Mouse (Mus musculus) myocyte (in vitro differentiated cells): ENCODE measurements around the gene Lrrc20.

Experiments
- POLR2A ChIP-seq: IDR thresholded peaks from one replicate; pipeline ENCODE4 v1.6.1; 2011; ENCODE audit warnings: low read depth, mild to moderate bottlenecking, control low read depth, moderate library complexity; ENCODE audit not compliant: insufficient read length
- USF1 ChIP-seq: IDR thresholded peaks from one replicate; pipeline ENCODE4 v1.6.1; 2011; ENCODE audit warnings: low read depth, mild to moderate bottlenecking, control low read depth, moderate library complexity

- no peak for TF ChIP-seq POLR2A
- no peak for TF ChIP-seq USF1
These were observed 100.6 kb downstream of the Lrrc20 start for GRCm38 (mm10) chr10:61576120-61576767.
